Mouse (Mus musculus) embryonic facial prominence, embryonic 14.5 days (tissue): ENCODE measurements at regions not wholly inside any gene's neighbourhood (a gene's known extent, or its start where the extent isn't known, plus 50 kb on each side); places are given as distances from the start of the nearest gene placed in this dataset.

ENCODE experiments used
- ATAC-seq: fragments of 200-750 bp; cut with Nextera tagmentation; 2 replicates; pipeline ENCODE4 v1.8.0; 2017; ENCODE audit warnings: low read depth, moderate number of reproducible peaks, moderate TSS enrichment
- DNase-seq: peaks from one replicate; pipeline ENCODE4 v3.0.0-alpha.2; 2015; ENCODE audit warnings: low spot score
- H3K27ac ChIP-seq: fragments of 300-500 bp; sonication (generic); replicated peaks from 2 replicates; pipeline ENCODE4 v1.5.1; 2014; ENCODE audit warnings: low read depth, mild to moderate bottlenecking, low read length, moderate library complexity
- H3K27me3 ChIP-seq: fragments of 300-500 bp; sonication (generic); replicated peaks from 2 replicates; pipeline ENCODE4 v1.6.1; 2014; ENCODE audit warnings: low read length; ENCODE audit not compliant: control insufficient read depth, insufficient read depth
- H3K36me3 ChIP-seq: fragments of 300-500 bp; sonication (generic); 2 replicates; pipeline ENCODE4 v1.6.1; 2014; ENCODE audit warnings: low read length, mixed read lengths; ENCODE audit not compliant: control insufficient read depth, insufficient read depth
- H3K4me1 ChIP-seq: fragments of 300-500 bp; sonication (generic); 2 replicates; pipeline ENCODE4 v1.6.1; 2014; ENCODE audit warnings: antibody characterized with exemption, low read length; ENCODE audit not compliant: control insufficient read depth, insufficient read depth
- H3K4me2 ChIP-seq: fragments of 300-500 bp; sonication (generic); 2 replicates; pipeline ENCODE4 v1.6.1; 2014; ENCODE audit warnings: low read depth, mild to moderate bottlenecking, low read length, moderate library complexity, mixed read lengths
- H3K4me3 ChIP-seq: fragments of 300-500 bp; sonication (generic); 2 replicates; pipeline ENCODE4 v1.5.1; 2014; ENCODE audit warnings: low read depth, mild to moderate bottlenecking, low read length
- H3K9ac ChIP-seq: fragments of 300-500 bp; sonication (generic); 2 replicates; pipeline ENCODE4 v1.6.1; 2014; ENCODE audit warnings: low read depth, mild to moderate bottlenecking, low read length, moderate library complexity, mixed read lengths
- H3K9me3 ChIP-seq: fragments of 300-500 bp; sonication (generic); 2 replicates; pipeline ENCODE4 v1.6.1; 2016; ENCODE audit warnings: low read length; ENCODE audit not compliant: control insufficient read depth
- WGBS: fragments of 180-500 bp; shearing (Covaris S2); extraction: QIAGEN DNeasy Blood & Tissue Kit; methylation state at CpG from one replicate; pipeline ENCODE4 v1.1.7; 2014; 5-methylcytosine and 5-hydroxymethylcytosine counted together

- Histone ChIP-seq H3K27me3 (no peaks in the 10 kb centered on the region), H3K9ac (no peak overlapping the region), H3K4me2 (no peak overlapping the region), H3K36me3 (no peaks in the 10 kb centered on the region), H3K9me3 (no peaks in the 10 kb centered on the region), H3K4me1 (no peaks in the 10 kb centered on the region), H3K4me3 (no peak overlapping the region), H3K27ac (no peak overlapping the region)
- no peak for ATAC-seq
- 59% methylated on average over 3 of the region's 3 CpGs for WGBS
- no peak for DNase-seq
Measured at GRCm38 (mm10) chr14:14541705-14542104, 140.6 kb downstream of the Olfr721-ps1 start.

- no peak overlapping the region for H3K4me2 ChIP-seq
- H3K9me3 ChIP-seq, result no peaks in the 10 kb centered on the region
- H3K4me1 ChIP-seq, result no peaks in the 10 kb centered on the region
- no peaks in the 10 kb centered on the region for H3K36me3 ChIP-seq
- DNase-seq (no peak), ATAC-seq (no peak)
- H3K27ac ChIP-seq, result no peak overlapping the region
- H3K27me3 ChIP-seq, result no peaks in the 10 kb centered on the region
- no peak overlapping the region for H3K4me3 ChIP-seq
- H3K9ac ChIP-seq, result no peak overlapping the region
- 85% methylated on average over 7 of the region's 7 CpGs for WGBS
Measured at GRCm38 (mm10) chr14:14544236-14544635, 143.1 kb downstream of the Olfr721-ps1 start.

GRCm38 (mm10) chr14:14552201-14552600, 149.9 kb upstream of the Slc4a7 start:
- no peak for DNase-seq
- no peak overlapping the region for H3K27ac ChIP-seq
- H3K9ac ChIP-seq, result no peak overlapping the region
- 0 out of 2 replicates have a peak, but pooled peaks cover 2% of the 10 kb centered on the region for H3K9me3 ChIP-seq
- H3K27me3 ChIP-seq, result no peaks in the 10 kb centered on the region
- WGBS, result 77% methylated on average over 2 of the region's 2 CpGs
- no peak for ATAC-seq
- no peaks in the 10 kb centered on the region for H3K36me3 ChIP-seq
- no peak overlapping the region for H3K4me3 ChIP-seq
- H3K4me1 ChIP-seq, result no peaks in the 10 kb centered on the region
- H3K4me2 ChIP-seq, result no peak overlapping the region

- H3K4me3 ChIP-seq, result no peak overlapping the region
- 62% methylated on average over 4 of the region's 4 CpGs for WGBS
- no peak overlapping the region for H3K27ac ChIP-seq
- no peaks in the 10 kb centered on the region for H3K27me3 ChIP-seq
- no peak for DNase-seq
- no peak overlapping the region for H3K9ac ChIP-seq
- ATAC-seq, result no peak
- no peaks in the 10 kb centered on the region for H3K9me3 ChIP-seq
- H3K4me1 ChIP-seq, result no peaks in the 10 kb centered on the region
- H3K4me2 ChIP-seq, result no peak overlapping the region
- H3K36me3 ChIP-seq, result no peaks in the 10 kb centered on the region
Measured at GRCm38 (mm10) chr14:14574851-14575250, 127.2 kb upstream of the Slc4a7 start.

- 82% methylated on average over 2 of the region's 2 CpGs for WGBS
- no peak overlapping the region for H3K9ac ChIP-seq
- no peak overlapping the region for H3K4me2 ChIP-seq
Measured at GRCm38 (mm10) chr14:14591939-14592338, 110.1 kb upstream of the Slc4a7 start.

GRCm38 (mm10) chr14:14594753-14595152, 107.3 kb upstream of the Slc4a7 start:
- H3K9ac ChIP-seq, result no peak overlapping the region
- DNase-seq (no peak), ATAC-seq (no peak)
- H3K4me2 ChIP-seq, result no peak overlapping the region
- H3K4me1 ChIP-seq, result no peaks in the 10 kb centered on the region
- WGBS, result 80% methylated on average over 6 of the region's 6 CpGs
- no peaks in the 10 kb centered on the region for H3K9me3 ChIP-seq
- H3K27me3 ChIP-seq, result no peaks in the 10 kb centered on the region
- no peaks in the 10 kb centered on the region for H3K36me3 ChIP-seq
- no peak overlapping the region for H3K27ac ChIP-seq
- no peak overlapping the region for H3K4me3 ChIP-seq

More at GRCm38 (mm10) chr14:14591939-14592338, 110.1 kb upstream of the Slc4a7 start:
- Histone ChIP-seq H3K27ac (no peak overlapping the region), H3K36me3 (no peaks in the 10 kb centered on the region), H3K4me1 (no peaks in the 10 kb centered on the region), H3K9me3 (no peaks in the 10 kb centered on the region), H3K4me3 (no peak overlapping the region), H3K27me3 (no peaks in the 10 kb centered on the region)
- ATAC-seq, result no peak
- DNase-seq, result no peak

DNA sequence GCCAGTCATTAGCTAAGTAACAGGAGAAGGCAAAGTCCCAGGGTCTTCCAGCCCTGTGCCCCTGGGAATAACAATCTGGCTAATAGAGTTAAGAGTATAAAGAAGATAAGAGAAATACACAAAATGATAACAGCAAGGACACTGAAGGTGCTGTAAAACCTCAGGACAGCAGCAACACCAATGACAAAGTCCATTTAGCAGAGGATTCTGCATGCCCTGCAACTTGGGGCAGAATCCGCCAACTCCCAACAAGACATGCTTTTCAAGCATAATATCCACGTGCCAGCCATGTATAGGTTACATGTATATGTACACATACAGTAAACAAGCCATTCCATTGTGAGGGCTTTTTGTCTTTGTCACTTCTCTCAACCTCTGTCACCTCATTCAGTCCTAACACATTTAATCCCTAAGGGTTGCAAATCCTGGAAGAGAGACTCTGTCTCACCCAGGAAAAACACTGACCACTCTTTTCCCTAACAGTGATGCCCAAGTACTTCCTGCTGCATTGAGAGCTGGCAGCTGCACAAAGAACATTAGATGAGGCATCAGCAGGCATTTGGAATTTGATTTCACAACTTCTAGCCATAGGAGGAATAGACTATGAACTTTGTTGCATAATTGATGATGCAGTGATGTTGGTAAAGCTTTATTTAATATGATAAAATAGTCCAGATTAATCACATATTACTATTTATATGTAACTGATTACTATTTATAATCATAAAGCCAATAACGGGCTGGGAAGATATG, 105.8 kb upstream of the Slc4a7 start:
- Histone ChIP-seq H3K9ac (no peak overlapping the region), H3K4me2 (no peak overlapping the region), H3K27me3 (no peaks in the 10 kb centered on the region), H3K4me1 (no peaks in the 10 kb centered on the region), H3K27ac (no peak overlapping the region), H3K4me3 (no peak overlapping the region), H3K36me3 (no peaks in the 10 kb centered on the region), H3K9me3 (no peaks in the 10 kb centered on the region)
- WGBS, result 81% methylated on average over 3 of the region's 3 CpGs
- no peak for DNase-seq
- ATAC-seq, result no peak

DNA sequence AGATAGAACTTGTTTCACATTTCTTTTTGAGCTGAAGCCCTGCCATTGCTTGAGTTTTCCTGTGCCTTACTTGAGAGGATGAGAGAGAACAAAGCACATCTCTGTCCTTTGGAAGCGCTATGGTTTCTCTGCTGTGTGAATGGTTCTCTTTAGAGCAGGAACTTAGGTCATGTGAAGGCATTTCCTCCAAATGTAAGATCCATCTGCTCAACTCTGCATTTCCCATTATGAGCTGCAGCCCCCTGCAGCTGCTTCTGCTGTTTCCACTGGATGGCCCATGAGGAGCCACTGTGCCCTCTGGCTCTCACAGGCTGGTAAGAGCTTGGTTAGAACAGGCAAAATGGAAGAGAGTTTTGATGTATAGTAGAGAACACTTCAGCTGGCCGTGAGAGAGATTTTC, 102.5 kb upstream of the Slc4a7 start:
- no peak for ATAC-seq
- Histone ChIP-seq H3K9ac (no peak overlapping the region), H3K4me2 (no peak overlapping the region), H3K27me3 (no peaks in the 10 kb centered on the region), H3K4me1 (no peaks in the 10 kb centered on the region), H3K27ac (no peak overlapping the region), H3K4me3 (no peak overlapping the region), H3K36me3 (no peaks in the 10 kb centered on the region), H3K9me3 (no peaks in the 10 kb centered on the region)
- 59% methylated on average over 2 of the region's 2 CpGs for WGBS
- peak; percentile 23 for DNase-seq

GRCm38 (mm10) chr14:14599990-14600389, 102.1 kb upstream of the Slc4a7 start:
- no peak overlapping the region for H3K4me2 ChIP-seq
- no peaks in the 10 kb centered on the region for H3K27me3 ChIP-seq
- DNase-seq, result no peak
- no peak overlapping the region for H3K4me3 ChIP-seq
- H3K9ac ChIP-seq, result no peak overlapping the region
- H3K9me3 ChIP-seq, result no peaks in the 10 kb centered on the region
- H3K27ac ChIP-seq, result no peak overlapping the region
- no peaks in the 10 kb centered on the region for H3K4me1 ChIP-seq
- WGBS, result 71% methylated on average over 6 of the region's 6 CpGs
- no peak for ATAC-seq
- H3K36me3 ChIP-seq, result no peaks in the 10 kb centered on the region
